Mouse (Mus musculus) midbrain, embryonic 10.5 days (tissue): ENCODE measurements at regions not wholly inside any gene's neighbourhood (a gene's known extent, or its start where the extent isn't known, plus 50 kb on each side); places are given as distances from the start of the nearest gene placed in this dataset.

Source experiments
- DNase-seq: peaks from one replicate; pipeline ENCODE4 v3.0.0-alpha.2; 2017; ENCODE audit warnings: low spot score
- H3K27ac ChIP-seq: fragments of 300-500 bp; sonication (generic); replicated peaks from 2 replicates; pipeline ENCODE4 v1.5.1; 2016; ENCODE audit warnings: mild to moderate bottlenecking
- H3K27me3 ChIP-seq: fragments of 300-500 bp; sonication (generic); 2 replicates; pipeline ENCODE4 v1.6.1; 2016; ENCODE audit warnings: low read depth, mild to moderate bottlenecking; ENCODE audit not compliant: poor library complexity, severe bottlenecking
- H3K36me3 ChIP-seq: fragments of 300-500 bp; sonication (generic); 2 replicates; pipeline ENCODE4 v1.6.1; 2016; ENCODE audit warnings: mild to moderate bottlenecking, moderate library complexity
- H3K4me1 ChIP-seq: fragments of 300-500 bp; sonication (generic); 2 replicates; pipeline ENCODE4 v1.6.1; 2016
- H3K4me3 ChIP-seq: fragments of 300-500 bp; sonication (generic); 2 replicates; pipeline ENCODE4 v1.5.1; 2016; ENCODE audit warnings: mild to moderate bottlenecking, moderate library complexity
- H3K9me3 ChIP-seq: fragments of 300-500 bp; sonication (generic); replicated peaks from 2 replicates; pipeline ENCODE4 v1.6.1; 2016; ENCODE audit warnings: mild to moderate bottlenecking
- WGBS: fragments of 180-500 bp; shearing (Covaris S2); methylation state at CpG from one replicate; pipeline ENCODE4 v1.1.7; 2016; 5-methylcytosine and 5-hydroxymethylcytosine counted together

DNA sequence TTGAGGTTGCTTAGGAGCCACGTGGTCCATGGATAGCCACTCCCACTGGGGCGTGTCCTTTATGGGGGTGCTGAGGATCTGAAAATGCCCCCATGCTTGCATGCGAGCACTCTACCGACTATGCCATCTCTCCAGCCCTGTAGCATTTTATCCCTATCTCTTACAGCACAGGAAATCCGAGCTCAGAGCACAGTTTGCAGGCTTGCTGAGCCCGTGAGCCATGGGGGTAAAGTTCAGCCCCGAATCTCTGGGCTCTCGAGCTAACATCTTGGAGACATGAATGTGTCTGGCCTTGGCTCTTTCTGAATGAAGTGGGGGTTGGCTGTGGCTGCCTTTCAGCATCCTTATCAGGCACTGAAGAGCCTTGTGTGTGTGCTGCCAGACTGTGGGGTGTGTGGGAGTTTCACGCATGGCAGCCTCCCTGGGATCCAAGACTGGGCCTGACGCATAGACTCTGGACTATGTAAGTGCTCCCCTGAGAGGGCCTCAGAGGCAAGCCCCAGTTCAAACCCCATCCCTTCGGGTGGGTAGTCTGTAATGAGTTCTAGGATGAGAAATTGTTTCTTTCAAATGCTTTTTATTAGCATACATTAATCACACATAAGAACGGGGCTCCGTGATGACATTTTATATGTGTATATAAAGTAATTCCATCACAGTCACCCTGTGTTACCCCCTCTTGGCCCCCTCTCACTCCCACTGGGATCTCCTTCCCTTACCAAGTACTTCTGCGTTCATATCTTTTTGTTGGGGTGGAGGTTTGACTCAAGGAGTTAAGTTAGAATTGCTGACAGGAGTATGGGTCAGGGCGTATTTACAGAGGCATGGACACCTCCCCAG is 80.1 kb upstream of the S1pr3 start:
- H3K27ac ChIP-seq, result peak overlapping the region; percentile 46
- no peak overlapping the region for H3K4me3 ChIP-seq
- DNase-seq, result no peak
- no peaks in the 10 kb centered on the region for H3K27me3 ChIP-seq
- WGBS, result 65% methylated on average over 15 of the region's 15 CpGs
- no peaks in the 10 kb centered on the region for H3K36me3 ChIP-seq
- H3K4me1 ChIP-seq, result peaks cover 27% of the 10 kb centered on the region
- no peaks in the 10 kb centered on the region for H3K9me3 ChIP-seq

DNA sequence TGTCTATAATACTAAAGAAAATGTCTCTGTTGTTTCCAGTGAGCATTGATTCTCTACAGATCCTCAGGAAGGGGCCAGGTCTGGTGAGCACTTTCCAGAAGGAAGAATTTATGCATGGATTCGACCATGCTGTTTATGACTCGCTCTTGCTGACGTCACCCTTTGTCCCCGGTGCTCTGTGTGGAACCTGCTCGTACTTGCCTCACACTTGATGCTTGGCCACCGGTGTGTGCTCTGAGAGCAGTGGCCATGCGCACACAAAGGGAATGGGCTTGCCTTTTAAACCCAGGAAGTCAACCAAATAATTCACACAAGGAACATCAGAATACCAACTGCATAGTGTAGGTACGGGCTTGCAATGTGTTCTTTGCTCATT is 79.5 kb upstream of the S1pr3 start:
- H3K27ac ChIP-seq, result peak overlapping the region; percentile 46; the same call in 1 of the 2 replicates
- no peaks in the 10 kb centered on the region for H3K36me3 ChIP-seq
- WGBS, result 69% methylated on average over 8 of the region's 8 CpGs
- peaks cover 27% of the 10 kb centered on the region for H3K4me1 ChIP-seq
- no peaks in the 10 kb centered on the region; the same call in 1 of the 2 replicates for H3K27me3 ChIP-seq
- no peaks in the 10 kb centered on the region for H3K9me3 ChIP-seq
- DNase-seq, result no peak
- no peak overlapping the region for H3K4me3 ChIP-seq

DNA sequence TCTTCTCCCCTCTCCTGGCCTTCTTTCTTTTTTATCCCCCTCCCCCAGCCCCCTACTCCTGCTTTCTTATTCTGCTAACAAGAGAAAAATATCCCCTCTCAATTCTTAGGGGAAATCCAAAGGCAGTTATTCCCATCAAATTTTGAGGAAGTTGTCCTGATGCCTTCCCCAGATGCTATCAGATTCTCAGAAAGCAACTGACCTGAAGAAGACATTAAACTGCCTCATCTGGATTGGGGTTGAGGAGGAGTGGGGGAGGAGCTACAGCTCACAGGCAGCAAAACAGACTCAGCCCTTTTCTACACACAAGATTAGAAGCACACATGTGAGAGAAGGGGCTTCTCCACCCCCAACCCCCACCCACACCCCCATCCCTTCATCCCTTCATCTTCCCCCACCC is 78.7 kb upstream of the S1pr3 start:
- no peaks in the 10 kb centered on the region for H3K36me3 ChIP-seq

GRCm38 (mm10) chr13:51332271-51332670 is 76.2 kb upstream of the S1pr3 start:
- Histone ChIP-seq H3K36me3 (no peaks in the 10 kb centered on the region), H3K4me1 (peaks cover 30% of the 10 kb centered on the region), H3K27ac (no peak overlapping the region), H3K9me3 (no peaks in the 10 kb centered on the region), H3K4me3 (no peak overlapping the region), H3K27me3 (no peaks in the 10 kb centered on the region; the same call in 1 of the 2 replicates)
- WGBS, result 87% methylated on average over 7 of the region's 7 CpGs
- DNase-seq, result no peak

More for the DNA sequence above, 78.7 kb upstream of the S1pr3 start:
- no peak overlapping the region for H3K4me3 ChIP-seq
- peaks cover 31% of the 10 kb centered on the region for H3K4me1 ChIP-seq
- H3K27me3 ChIP-seq, result no peaks in the 10 kb centered on the region; the same call in 1 of the 2 replicates
- DNase-seq, result no peak
- H3K9me3 ChIP-seq, result no peaks in the 10 kb centered on the region
- 0 out of 2 replicates have a peak overlapping the region, but pooled peaks have one; percentile 9 for H3K27ac ChIP-seq

DNA sequence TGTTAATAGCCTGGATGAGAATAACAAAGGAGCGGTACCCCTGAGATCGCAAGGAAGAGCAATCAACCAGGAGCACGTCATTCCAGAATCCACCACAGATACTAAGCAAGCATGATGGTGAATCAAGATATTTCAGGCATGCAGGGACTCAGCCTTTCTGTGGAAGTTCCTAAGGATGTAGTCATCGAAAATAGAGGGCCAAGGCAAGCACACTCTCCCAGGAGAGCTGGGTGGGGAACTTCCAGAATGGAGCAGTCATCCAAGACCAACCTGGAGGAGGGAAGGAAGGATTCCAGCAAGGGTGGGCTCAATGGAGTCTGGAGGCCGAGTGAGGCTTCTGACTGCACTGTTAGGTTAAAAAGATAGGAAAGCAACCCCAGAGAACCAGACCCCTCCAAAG is 75.0 kb upstream of the S1pr3 start:
- no peak overlapping the region for H3K27ac ChIP-seq
- no peak for DNase-seq
- 85% methylated on average over 5 of the region's 5 CpGs for WGBS
- H3K9me3 ChIP-seq, result no peaks in the 10 kb centered on the region
- peaks cover 23% of the 10 kb centered on the region for H3K4me1 ChIP-seq
- no peaks in the 10 kb centered on the region; the same call in 1 of the 2 replicates for H3K27me3 ChIP-seq
- H3K4me3 ChIP-seq, result no peak overlapping the region
- no peaks in the 10 kb centered on the region for H3K36me3 ChIP-seq

GRCm38 (mm10) chr13:51336726-51337125 is 71.7 kb upstream of the S1pr3 start:
- Histone ChIP-seq H3K36me3 (no peaks in the 10 kb centered on the region), H3K4me1 (peaks cover 10% of the 10 kb centered on the region), H3K27ac (no peak overlapping the region), H3K4me3 (no peak overlapping the region), H3K27me3 (no peaks in the 10 kb centered on the region; the same call in 1 of the 2 replicates), H3K9me3 (peaks cover 5% of the 10 kb centered on the region; the same call in 1 of the 2 replicates)
- DNase-seq, result no peak
- WGBS, result 80% methylated on average over 5 of the region's 5 CpGs

DNA sequence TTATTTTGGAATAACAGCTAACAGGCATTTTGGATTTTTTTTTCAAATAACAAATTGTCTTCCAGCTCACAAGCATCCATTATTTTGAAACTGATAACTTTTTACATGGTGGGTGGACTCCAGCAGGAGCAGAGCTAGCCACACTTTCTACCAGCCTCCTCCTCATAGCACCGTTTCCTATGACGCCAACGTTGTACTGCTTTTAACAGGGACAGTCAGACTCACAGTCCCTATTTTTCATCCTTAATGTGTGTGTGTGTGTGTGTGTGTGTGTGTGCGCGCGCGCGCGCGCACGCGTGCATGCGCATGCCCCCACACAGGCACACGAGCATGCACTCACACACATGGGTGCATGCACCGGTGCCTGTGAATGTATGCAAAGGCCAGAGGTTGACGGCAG is 70.5 kb upstream of the S1pr3 start:
- WGBS, result 95% methylated on average over 16 of the region's 16 CpGs
- no peaks in the 10 kb centered on the region for H3K36me3 ChIP-seq
- no peak overlapping the region for H3K27ac ChIP-seq
- H3K4me3 ChIP-seq, result no peak overlapping the region
- no peak for DNase-seq
- peaks cover 10% of the 10 kb centered on the region for H3K4me1 ChIP-seq
- peaks cover 6% of the 10 kb centered on the region; the same call in 1 of the 2 replicates for H3K9me3 ChIP-seq
- no peaks in the 10 kb centered on the region; the same call in 1 of the 2 replicates for H3K27me3 ChIP-seq

DNA sequence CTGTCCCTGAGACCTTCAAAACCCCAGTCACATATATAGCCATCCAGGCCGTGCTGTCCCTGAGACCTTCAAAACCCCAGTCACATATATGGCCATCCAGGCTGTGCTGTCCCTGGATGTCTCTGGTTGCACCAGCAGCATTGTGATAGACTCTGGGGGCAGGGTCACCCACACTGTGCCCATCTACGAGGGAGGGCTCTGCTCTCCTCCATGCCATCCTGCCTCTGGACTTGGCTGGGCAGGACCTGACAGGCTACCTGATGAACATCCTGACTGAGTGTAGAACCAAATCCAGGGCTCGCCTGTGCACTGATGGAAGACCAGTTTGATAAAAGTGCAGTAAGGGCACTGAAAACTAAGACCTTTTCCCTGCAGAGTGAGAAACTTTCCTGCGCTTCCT is 63.1 kb upstream of the S1pr3 start:
- Histone ChIP-seq H3K27me3 (no peaks in the 10 kb centered on the region), H3K27ac (peak overlapping the region; percentile 84), H3K9me3 (peaks cover 6% of the 10 kb centered on the region; the same call in 1 of the 2 replicates), H3K4me1 (peaks cover 30% of the 10 kb centered on the region), H3K4me3 (no peak overlapping the region), H3K36me3 (no peaks in the 10 kb centered on the region)
- DNase-seq, result no peak
- 85% methylated on average over 4 of the region's 4 CpGs for WGBS

DNA sequence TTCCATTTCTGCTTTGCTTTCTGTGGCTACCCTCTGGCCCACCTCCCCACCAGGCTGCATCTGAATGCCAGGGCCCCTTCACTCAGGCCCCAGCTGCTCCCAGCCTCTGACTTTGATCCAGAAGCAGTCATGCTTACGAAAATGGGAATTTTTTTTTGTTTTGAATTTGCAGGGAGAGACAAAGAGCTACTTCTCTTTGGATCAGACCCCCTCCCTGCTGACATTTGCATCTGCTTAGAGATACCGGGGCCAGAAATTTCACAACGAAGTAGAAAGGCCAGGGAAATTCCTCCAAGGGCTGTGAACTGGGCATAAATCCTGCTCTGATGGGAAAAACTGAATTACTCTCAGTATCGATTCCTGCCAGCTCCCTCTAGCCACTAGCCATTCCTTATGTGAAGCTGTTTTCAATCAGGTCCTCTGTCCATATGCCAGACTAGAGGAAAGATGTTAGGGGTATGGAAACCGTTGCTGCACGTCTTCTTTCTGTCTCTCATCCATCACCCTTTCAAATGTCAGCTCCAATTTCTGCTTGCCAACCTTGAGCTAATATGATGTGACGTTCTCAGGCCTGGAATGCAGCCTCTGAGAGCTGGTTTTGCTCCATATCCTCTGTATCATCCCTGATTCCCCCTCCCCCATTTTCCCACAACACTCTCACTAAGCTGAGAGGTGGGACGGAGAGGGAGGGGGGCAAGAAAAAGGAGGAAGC is 62.4 kb upstream of the S1pr3 start:
- WGBS, result 36% methylated on average over 8 of the region's 8 CpGs
- Histone ChIP-seq H3K4me3 (peak overlapping the region; percentile 16; the same call in 1 of the 2 replicates), H3K9me3 (peaks cover 6% of the 10 kb centered on the region; the same call in 1 of the 2 replicates), H3K4me1 (peaks cover 30% of the 10 kb centered on the region), H3K36me3 (no peaks in the 10 kb centered on the region), H3K27me3 (no peaks in the 10 kb centered on the region), H3K27ac (peak overlapping the region; percentile 84)
- DNase-seq, result peak; percentile 47

GRCm38 (mm10) chr13:51348707-51349106 is 59.7 kb upstream of the S1pr3 start:
- Histone ChIP-seq H3K27me3 (no peaks in the 10 kb centered on the region), H3K36me3 (no peaks in the 10 kb centered on the region), H3K9me3 (no peaks in the 10 kb centered on the region), H3K4me1 (peaks cover 30% of the 10 kb centered on the region), H3K27ac (peak overlapping the region; percentile 74; the same call in 1 of the 2 replicates), H3K4me3 (no peak overlapping the region)
- no peak for DNase-seq
- WGBS, result 69% methylated on average over 4 of the region's 4 CpGs

DNA sequence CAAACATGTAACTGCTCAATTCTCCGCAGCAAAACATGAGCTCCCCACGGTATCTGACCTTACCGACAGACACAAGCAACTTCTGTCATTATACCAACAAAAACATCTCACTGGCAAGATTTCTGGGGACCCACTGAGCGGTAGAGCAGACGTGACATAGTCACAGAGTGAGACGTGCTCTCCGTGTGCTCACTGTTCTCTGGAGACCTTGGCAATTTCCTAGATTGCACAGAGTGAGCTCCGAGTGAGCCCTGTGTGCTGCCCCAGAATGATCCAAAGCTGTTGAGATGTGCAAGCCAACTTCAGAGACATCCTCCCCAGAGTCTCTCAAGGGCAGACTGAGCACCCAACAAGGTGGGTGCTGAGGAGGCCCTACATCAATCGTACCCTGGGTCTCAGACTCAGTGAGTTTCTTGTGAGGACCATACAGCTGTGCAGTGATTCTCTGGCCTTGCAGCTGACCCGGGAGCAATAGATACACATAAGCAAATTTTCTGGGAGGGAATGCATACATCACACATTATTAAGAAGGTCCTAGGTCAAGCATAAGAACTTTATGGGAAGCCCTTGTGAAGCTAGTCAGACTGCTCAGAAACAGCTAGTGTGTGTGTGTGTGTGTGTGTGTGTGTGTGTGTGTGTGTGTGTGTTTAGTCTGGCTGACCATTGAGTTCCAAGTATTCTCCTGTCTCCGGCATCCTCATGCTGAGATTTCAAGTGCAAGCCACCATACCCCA is 58.5 kb upstream of the S1pr3 start:
- 89% methylated on average over 11 of the region's 11 CpGs for WGBS
- H3K4me3 ChIP-seq, result no peak overlapping the region
- DNase-seq, result no peak
- H3K9me3 ChIP-seq, result no peaks in the 10 kb centered on the region
- no peak overlapping the region for H3K27ac ChIP-seq
- peaks cover 28% of the 10 kb centered on the region for H3K4me1 ChIP-seq
- no peaks in the 10 kb centered on the region for H3K27me3 ChIP-seq
- H3K36me3 ChIP-seq, result no peaks in the 10 kb centered on the region

DNA sequence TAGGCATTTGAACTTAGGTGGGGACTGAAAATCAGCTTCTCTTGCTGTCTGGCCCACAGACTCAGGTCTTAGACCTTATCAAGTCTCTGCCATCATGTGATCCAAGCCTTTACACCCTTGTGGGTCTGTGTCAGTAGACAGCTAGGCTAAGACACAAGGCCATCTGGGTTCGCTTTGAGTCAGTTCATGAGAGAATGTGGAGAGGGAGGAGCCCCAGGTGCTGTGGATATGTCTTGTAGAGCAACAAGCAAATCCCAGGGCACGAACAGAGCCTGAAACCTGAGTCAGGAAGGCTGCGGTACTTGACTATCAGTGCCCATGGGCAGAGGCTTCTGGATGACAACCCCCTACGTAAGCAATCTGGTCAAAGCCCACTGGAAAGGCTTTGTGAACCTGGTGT is 55.6 kb upstream of the S1pr3 start:
- Histone ChIP-seq H3K36me3 (no peaks in the 10 kb centered on the region), H3K27me3 (no peaks in the 10 kb centered on the region), H3K27ac (no peak overlapping the region), H3K4me3 (no peak overlapping the region), H3K4me1 (peaks cover 8% of the 10 kb centered on the region), H3K9me3 (no peaks in the 10 kb centered on the region)
- WGBS, result 84% methylated on average over 4 of the region's 4 CpGs
- no peak for DNase-seq
